Mouse (Mus musculus): ENCODE data around the gene Acads. TPM values are rescaled to one million over a fixed set of nuclear protein-coding genes. Genes with fewer than 3 reads are reported as not detected.

The Acads gene
- polyA plus RNA-seq, 1 experiment from 2014 or later: 105 TPM

DNA sequence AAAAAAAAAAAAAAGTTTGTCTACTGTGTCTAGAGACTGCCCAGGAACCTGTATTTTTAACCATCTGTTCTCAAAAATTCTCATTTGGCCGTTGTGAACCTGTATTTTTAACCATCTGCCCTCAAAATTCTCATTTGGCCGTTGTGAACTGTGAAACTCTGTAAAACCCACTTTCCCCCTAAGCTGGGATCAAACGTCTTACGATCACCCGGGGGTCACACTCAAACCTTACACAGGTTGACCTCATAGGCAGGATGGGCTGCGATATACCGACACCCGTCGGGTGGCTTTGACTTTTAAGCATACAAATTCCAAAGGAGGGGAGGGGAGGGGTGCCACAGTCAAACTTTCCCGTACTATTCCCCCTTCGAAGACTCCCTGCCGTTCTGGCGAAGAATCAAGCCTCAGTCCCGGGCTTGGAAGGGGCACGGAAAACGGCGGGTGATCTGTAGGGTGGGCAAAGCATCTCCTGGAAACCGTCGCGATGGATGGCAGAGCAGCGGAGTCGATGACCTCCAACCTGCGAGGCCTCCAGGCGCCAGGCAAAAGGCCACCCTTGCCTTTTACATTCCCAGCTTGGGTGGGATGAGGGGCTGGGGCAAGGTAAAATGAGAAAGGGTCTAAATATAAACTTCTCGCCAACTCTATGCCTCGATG, 37.9 kb upstream of the Acads start:
- Histone ChIP-seq H3K27me3 (ENCODE audit: insufficient read depth, low read length) (no peaks in the 10 kb centered on the region), H3K27ac (peak overlapping the region; percentile 96), H3K36me3 (ENCODE audit: insufficient read depth, low read length) (no peaks in the 10 kb centered on the region), H3K9me3 (replicated peaks; ENCODE audit: low read length) (no peaks in the 10 kb centered on the region), H3K9ac (ENCODE audit: low read depth, low read length) (peak overlapping the region; percentile 96), H3K4me3 (replicated peaks; ENCODE audit: low read depth, low read length) (peak overlapping the region; percentile 93), H3K4me1 (replicated peaks; ENCODE audit: insufficient read depth, low read length) (peaks cover 48% of the 10 kb centered on the region), H3K4me2 (ENCODE audit: low read length) (peak overlapping the region; percentile 67)
- DNase-seq (ENCODE audit: low spot score) (no peak), ATAC-seq (replicated peaks; ENCODE audit: low FRiP score, low read depth) (no peak)
- under 1% methylated on average over 26 of the region's 26 CpGs for WGBS
- no peak for TF ChIP-seq CTCF (IDR thresholded peaks at IDR 0.05; ENCODE audit: low read depth)

DNA sequence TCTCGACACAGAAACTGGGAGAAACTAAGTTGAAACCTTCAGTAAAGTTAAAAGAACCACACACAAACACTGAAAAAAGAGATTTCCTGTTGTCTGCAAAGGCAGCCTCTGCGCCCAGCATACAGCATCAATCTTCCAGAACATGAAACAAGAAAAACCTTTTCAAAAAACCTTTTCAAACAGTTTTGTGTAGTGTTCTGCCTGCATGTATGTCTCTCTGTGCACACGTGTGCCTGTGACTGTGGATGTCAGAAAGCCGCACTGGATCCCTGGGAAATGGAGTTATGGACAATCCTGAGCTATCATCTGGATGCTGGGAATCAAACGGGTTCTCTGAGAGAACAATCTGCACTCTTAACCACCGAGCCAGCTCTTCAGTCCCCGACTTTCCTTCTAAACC, 37.3 kb upstream of the Acads start:
- peak overlapping the region; percentile 51; the same call in 1 of the 2 replicates for H3K27ac ChIP-seq
- peaks cover 46% of the 10 kb centered on the region for H3K4me1 ChIP-seq (replicated peaks; ENCODE audit: insufficient read depth, low read length)
- H3K4me2 ChIP-seq (ENCODE audit: low read length): peak overlapping the region; percentile 67
- no peaks in the 10 kb centered on the region for H3K9me3 ChIP-seq (replicated peaks; ENCODE audit: low read length)
- H3K4me3 ChIP-seq (replicated peaks; ENCODE audit: low read depth, low read length): peak overlapping the region; percentile 93
- peak overlapping the region; percentile 96; the same call in 1 of the 2 replicates for H3K9ac ChIP-seq (ENCODE audit: low read depth, low read length)
- DNase-seq (ENCODE audit: low spot score) (no peak), ATAC-seq (replicated peaks; ENCODE audit: low FRiP score, low read depth) (no peak)
- 34% methylated on average over 7 of the region's 7 CpGs for WGBS
- H3K36me3 ChIP-seq (ENCODE audit: insufficient read depth, low read length): no peaks in the 10 kb centered on the region
- no peak for TF ChIP-seq CTCF (IDR thresholded peaks at IDR 0.05; ENCODE audit: low read depth)
- no peaks in the 10 kb centered on the region for H3K27me3 ChIP-seq (ENCODE audit: insufficient read depth, low read length)

DNA sequence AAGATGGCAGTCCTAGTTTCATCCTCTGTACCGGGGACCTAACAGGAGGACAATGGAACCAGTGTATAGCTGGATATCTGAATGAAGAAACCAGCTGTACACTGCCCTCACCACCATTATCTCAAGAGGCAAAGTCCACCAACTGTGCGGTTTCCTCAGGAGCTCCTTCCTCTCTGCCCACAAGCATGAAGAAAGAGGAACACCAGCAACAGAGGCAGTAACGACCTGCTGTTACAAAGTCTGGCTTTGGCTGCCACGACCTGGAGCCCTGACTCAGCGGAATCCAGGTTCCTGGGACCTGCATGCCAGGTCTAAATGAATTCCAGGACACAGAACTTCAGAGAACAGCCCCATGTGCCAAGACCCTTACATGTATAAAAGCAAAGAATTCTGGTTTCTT, 36.7 kb upstream of the Acads start:
- 0 out of 2 replicates have a peak overlapping the region, but pooled peaks have one; percentile 96 for H3K9ac ChIP-seq (ENCODE audit: low read depth, low read length)
- no peaks in the 10 kb centered on the region for H3K27me3 ChIP-seq (ENCODE audit: insufficient read depth, low read length)
- peak overlapping the region; percentile 51; the same call in 1 of the 2 replicates for H3K27ac ChIP-seq
- DNase-seq (ENCODE audit: low spot score): no peak
- peak overlapping the region; percentile 93 for H3K4me3 ChIP-seq (replicated peaks; ENCODE audit: low read depth, low read length)
- ATAC-seq (replicated peaks; ENCODE audit: low FRiP score, low read depth): no peak
- H3K36me3 ChIP-seq (ENCODE audit: insufficient read depth, low read length): no peaks in the 10 kb centered on the region
- peaks cover 44% of the 10 kb centered on the region for H3K4me1 ChIP-seq (replicated peaks; ENCODE audit: insufficient read depth, low read length)
- H3K4me2 ChIP-seq (ENCODE audit: low read length): peak overlapping the region; percentile 67
- WGBS: 29% methylated on average over 5 of the region's 5 CpGs
- H3K9me3 ChIP-seq (replicated peaks; ENCODE audit: low read length): no peaks in the 10 kb centered on the region
- TF ChIP-seq CTCF (IDR thresholded peaks at IDR 0.05; ENCODE audit: low read depth): no peak

DNA sequence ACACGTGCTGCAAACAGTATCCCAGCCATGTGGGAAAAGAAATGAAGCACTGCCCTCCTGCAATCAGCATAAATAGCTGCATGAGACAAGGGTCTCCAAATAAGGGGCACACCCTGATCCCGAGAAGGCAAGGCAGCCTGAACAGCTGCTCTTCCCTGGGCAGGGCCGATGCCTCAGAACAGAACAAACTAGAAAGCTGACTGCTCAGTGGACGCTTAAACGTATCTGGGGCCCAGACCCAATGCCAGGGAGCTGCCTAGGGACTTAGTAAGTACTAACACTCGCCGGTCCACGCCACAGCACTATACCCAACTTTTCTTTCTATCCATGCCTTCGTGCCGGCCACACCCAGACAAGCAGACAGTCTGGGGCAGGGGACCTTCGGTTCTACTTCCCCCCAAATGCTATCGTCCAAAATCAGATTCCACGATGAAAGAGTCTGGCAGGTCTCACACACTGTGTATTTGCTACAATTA, 36.0 kb upstream of the Acads start:
- no peak for DNase-seq (ENCODE audit: low spot score)
- Histone ChIP-seq H3K4me2 (ENCODE audit: low read length) (peak overlapping the region; percentile 67), H3K27ac (peak overlapping the region; percentile 51; the same call in 1 of the 2 replicates), H3K4me1 (replicated peaks; ENCODE audit: insufficient read depth, low read length) (peaks cover 40% of the 10 kb centered on the region), H3K9me3 (replicated peaks; ENCODE audit: low read length) (no peaks in the 10 kb centered on the region), H3K36me3 (ENCODE audit: insufficient read depth, low read length) (peaks cover 6% of the 10 kb centered on the region), H3K27me3 (ENCODE audit: insufficient read depth, low read length) (no peaks in the 10 kb centered on the region), H3K4me3 (replicated peaks; ENCODE audit: low read depth, low read length) (peak overlapping the region; percentile 93; the same call in 1 of the 2 replicates), H3K9ac (ENCODE audit: low read depth, low read length) (0 out of 2 replicates have a peak overlapping the region, but pooled peaks have one; percentile 32)
- ATAC-seq (replicated peaks; ENCODE audit: low FRiP score, low read depth): no peak
- WGBS: 51% methylated on average over 13 of the region's 13 CpGs
- TF ChIP-seq CTCF (IDR thresholded peaks at IDR 0.05; ENCODE audit: low read depth): no peak

DNA sequence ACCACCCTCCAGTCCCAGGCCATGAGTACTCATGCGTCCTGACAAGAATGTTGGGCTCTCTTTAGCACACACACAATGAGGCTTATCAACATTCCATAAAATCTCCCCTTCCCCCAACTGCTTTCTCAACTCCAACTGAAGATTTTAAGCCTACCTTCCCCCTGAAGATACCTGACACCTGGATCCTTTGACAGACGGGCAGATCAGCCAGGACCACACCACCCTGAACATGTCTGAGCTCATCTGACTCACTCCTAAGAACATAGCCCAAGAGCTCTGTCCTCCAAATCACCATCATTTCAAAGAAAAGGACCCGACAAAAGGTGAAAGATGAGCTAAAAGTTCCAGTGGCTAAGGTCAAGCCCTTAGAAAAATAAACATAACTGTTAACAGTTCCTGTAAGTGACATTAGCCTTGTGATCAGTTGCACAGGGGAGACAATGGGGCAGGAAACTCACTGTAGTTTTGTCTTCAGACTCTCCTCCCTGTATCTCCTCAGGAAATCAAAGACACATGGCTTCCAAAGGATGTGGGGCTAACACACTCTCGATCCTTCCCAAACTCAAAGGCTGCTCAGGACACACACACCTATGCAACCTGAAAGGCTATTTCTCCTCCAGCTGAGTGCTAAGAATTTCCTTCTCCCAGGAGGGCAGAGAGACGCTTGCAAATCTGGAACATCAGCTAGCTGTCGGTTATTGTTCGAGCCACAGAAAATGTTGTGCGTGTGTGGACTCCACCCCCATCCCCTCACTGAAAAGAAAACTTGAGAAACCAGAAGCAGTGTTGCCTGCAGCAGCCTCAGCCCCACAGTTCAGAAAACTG, 33.2 kb upstream of the Acads start:
- Histone ChIP-seq H3K4me1 (replicated peaks; ENCODE audit: insufficient read depth, low read length) (peaks cover 34% of the 10 kb centered on the region), H3K4me2 (ENCODE audit: low read length) (peak overlapping the region; percentile 14; the same call in 1 of the 2 replicates), H3K4me3 (replicated peaks; ENCODE audit: low read depth, low read length) (no peak overlapping the region), H3K36me3 (ENCODE audit: insufficient read depth, low read length) (peaks cover 25% of the 10 kb centered on the region), H3K27me3 (ENCODE audit: insufficient read depth, low read length) (no peaks in the 10 kb centered on the region), H3K9ac (ENCODE audit: low read depth, low read length) (no peak overlapping the region), H3K27ac (peak overlapping the region; percentile 2; the same call in 1 of the 2 replicates), H3K9me3 (replicated peaks; ENCODE audit: low read length) (no peaks in the 10 kb centered on the region)
- DNase-seq (ENCODE audit: low spot score) (no peak), ATAC-seq (replicated peaks; ENCODE audit: low FRiP score, low read depth) (no peak)
- 14% methylated on average over 8 of the region's 8 CpGs for WGBS
- no peak for TF ChIP-seq CTCF (IDR thresholded peaks at IDR 0.05; ENCODE audit: low read depth)

DNA sequence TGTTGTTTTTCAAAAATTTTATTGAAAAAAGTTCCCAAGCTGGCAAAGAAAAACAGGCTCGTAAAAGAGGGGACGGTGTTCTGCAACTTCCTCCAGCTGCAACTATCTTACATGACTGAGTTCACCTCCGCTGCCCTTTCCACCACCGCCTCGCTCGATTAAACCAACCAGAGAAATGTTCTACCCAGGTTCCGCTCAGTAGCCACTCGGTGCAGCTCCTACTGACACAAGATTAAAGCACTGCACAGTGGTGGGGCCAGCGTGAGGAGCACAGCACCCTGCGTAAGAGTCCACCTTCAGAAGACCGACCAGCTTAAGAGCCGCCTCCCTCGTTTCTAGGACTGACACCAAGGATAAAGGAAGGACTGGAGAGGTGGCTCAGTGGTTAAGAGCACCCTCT, 32.3 kb upstream of the Acads start:
- H3K9ac ChIP-seq (ENCODE audit: low read depth, low read length): no peak overlapping the region
- peaks cover 30% of the 10 kb centered on the region for H3K36me3 ChIP-seq (ENCODE audit: insufficient read depth, low read length)
- no peaks in the 10 kb centered on the region for H3K27me3 ChIP-seq (ENCODE audit: insufficient read depth, low read length)
- H3K4me1 ChIP-seq (replicated peaks; ENCODE audit: insufficient read depth, low read length): peaks cover 34% of the 10 kb centered on the region
- no peaks in the 10 kb centered on the region for H3K9me3 ChIP-seq (replicated peaks; ENCODE audit: low read length)
- H3K27ac ChIP-seq: peak overlapping the region; percentile 73
- DNase-seq (ENCODE audit: low spot score) (peak; percentile 87), ATAC-seq (replicated peaks; ENCODE audit: low FRiP score, low read depth) (peak; percentile 68)
- 37% methylated on average over 13 of the region's 13 CpGs for WGBS
- no peak overlapping the region for H3K4me3 ChIP-seq (replicated peaks; ENCODE audit: low read depth, low read length)
- peak; percentile 15; the same call in 1 of the 2 replicates for TF ChIP-seq CTCF (IDR thresholded peaks at IDR 0.05; ENCODE audit: low read depth)
- H3K4me2 ChIP-seq (ENCODE audit: low read length): peak overlapping the region; percentile 6; the same call in 1 of the 2 replicates

All from kidney, postnatal 0 days (tissue).